Mouse (Mus musculus): ENCODE measurements at regions not wholly inside any gene's neighbourhood (a gene's known extent, or its start where the extent isn't known, plus 50 kb on each side); places are given as distances from the start of the nearest gene placed in this dataset.

DNA sequence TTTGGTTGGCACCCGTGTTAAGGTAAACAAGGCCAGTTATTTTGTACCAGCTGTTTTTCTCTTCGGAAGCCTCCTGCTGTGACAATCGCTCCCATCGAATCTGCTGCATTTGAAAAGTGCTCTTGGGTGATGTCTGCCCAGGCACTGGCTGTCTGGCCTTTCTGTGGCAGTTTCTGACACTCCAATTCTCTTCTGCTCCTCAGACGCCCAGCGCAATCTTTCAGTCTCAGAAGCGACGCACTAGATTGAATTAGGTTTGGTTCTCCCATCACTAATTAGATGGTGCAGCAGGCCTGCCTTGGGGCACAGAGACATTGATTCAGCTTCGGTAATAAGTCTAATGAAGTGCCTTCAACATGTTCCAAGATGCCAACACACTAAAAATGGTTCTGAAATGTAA lies 197.7 kb upstream of the Zc3h12c start:
- no peak overlapping the region for H3K4me3 ChIP-seq (ENCODE audit: low read length)
- H3K9ac ChIP-seq (ENCODE audit: low read depth, low read length): no peak overlapping the region
- H3K27ac ChIP-seq (ENCODE audit: low read depth, low read length): no peak overlapping the region
- no peaks in the 10 kb centered on the region for H3K4me1 ChIP-seq (ENCODE audit: control insufficient read depth, insufficient read depth, low read length)
- 68% methylated on average over 9 of the region's 9 CpGs for WGBS
- H3K36me3 ChIP-seq (ENCODE audit: control insufficient read depth, insufficient read depth, low read length): no peaks in the 10 kb centered on the region
- H3K9me3 ChIP-seq (ENCODE audit: control insufficient read depth, low read length): no peaks in the 10 kb centered on the region
- H3K4me2 ChIP-seq (replicated peaks; ENCODE audit: low read depth, low read length): no peak overlapping the region
- no peaks in the 10 kb centered on the region for H3K27me3 ChIP-seq (ENCODE audit: control insufficient read depth, insufficient read depth, low read length)
- no peak for ATAC-seq (ENCODE audit: low FRiP score, low TSS enrichment)

DNA sequence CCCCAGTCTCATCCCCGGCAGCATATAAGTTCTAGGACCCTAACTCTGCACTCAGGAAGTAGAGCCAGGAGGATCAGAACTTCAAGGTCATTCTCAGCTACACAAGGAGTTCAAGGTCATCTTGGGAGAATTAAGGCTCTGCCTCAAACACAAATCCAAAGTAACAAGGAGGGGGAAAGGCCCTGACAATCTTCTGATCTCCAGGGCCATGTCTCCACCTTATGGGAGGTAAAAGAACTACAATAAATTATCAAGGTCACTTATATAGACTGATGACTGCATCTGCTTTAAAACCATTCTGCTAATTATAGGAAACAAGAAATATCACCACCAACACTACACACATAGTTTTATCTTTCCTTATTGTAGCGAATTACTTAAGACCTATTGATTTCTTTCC lies 193.2 kb upstream of the Zc3h12c start:
- Histone ChIP-seq H3K9ac (ENCODE audit: low read depth, low read length) (no peak overlapping the region), H3K9me3 (ENCODE audit: control insufficient read depth, low read length) (no peaks in the 10 kb centered on the region), H3K27ac (ENCODE audit: low read depth, low read length) (no peak overlapping the region), H3K4me2 (replicated peaks; ENCODE audit: low read depth, low read length) (no peak overlapping the region), H3K36me3 (ENCODE audit: control insufficient read depth, insufficient read depth, low read length) (no peaks in the 10 kb centered on the region), H3K4me3 (ENCODE audit: low read length) (no peak overlapping the region), H3K4me1 (ENCODE audit: control insufficient read depth, insufficient read depth, low read length) (no peaks in the 10 kb centered on the region), H3K27me3 (ENCODE audit: control insufficient read depth, insufficient read depth, low read length) (no peaks in the 10 kb centered on the region)
- no peak for ATAC-seq (ENCODE audit: low FRiP score, low TSS enrichment)
- 89% methylated on average over 2 of the region's 2 CpGs for WGBS

DNA sequence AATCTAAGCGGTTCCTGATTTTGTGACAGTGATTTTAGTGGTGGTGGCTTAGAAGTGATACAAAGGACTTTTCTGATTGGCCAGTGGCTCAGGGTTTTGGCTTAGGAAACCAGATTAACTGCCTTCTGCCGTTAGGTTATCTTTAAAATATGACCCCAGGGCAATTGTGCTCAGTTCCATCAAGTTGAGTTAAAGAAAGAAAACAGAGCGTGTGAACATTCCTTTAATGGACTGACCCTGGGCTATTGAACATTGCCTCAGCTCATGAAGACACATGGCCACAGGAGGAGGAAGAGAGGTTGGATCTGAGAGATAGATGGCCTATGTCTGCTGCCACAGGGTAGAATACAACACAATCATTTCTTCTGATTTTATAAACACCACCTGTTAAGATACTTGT lies 191.0 kb upstream of the Zc3h12c start:
- Histone ChIP-seq H3K27ac (ENCODE audit: low read depth, low read length) (no peak overlapping the region), H3K4me1 (ENCODE audit: control insufficient read depth, insufficient read depth, low read length) (no peaks in the 10 kb centered on the region), H3K36me3 (ENCODE audit: control insufficient read depth, insufficient read depth, low read length) (no peaks in the 10 kb centered on the region), H3K4me2 (replicated peaks; ENCODE audit: low read depth, low read length) (no peak overlapping the region), H3K4me3 (ENCODE audit: low read length) (no peak overlapping the region), H3K9ac (ENCODE audit: low read depth, low read length) (no peak overlapping the region), H3K9me3 (ENCODE audit: control insufficient read depth, low read length) (no peaks in the 10 kb centered on the region), H3K27me3 (ENCODE audit: control insufficient read depth, insufficient read depth, low read length) (no peaks in the 10 kb centered on the region)
- WGBS: 37% methylated on average over 3 of the region's 3 CpGs
- no peak for ATAC-seq (ENCODE audit: low FRiP score, low TSS enrichment)

DNA sequence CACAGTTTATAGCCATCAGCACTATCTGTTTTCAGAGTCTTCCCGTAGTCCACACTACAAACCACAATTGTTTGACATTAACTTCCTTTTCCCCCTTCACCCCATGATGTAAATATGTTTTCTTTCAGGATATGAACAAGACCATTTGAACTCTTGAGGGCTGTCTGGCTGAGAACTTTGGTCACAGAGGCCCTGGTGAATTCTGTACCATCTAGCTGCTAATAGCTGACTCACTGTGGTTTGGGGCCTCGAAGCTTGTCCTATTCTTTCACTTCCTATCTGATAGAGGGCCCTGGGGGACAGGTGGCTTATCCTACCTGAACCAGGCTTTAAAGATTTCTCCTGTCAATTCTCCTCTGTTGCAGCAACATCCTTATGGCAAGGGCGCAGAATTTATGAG lies 188.2 kb upstream of the Zc3h12c start:
- Histone ChIP-seq H3K9ac (ENCODE audit: low read depth, low read length) (no peak overlapping the region), H3K9me3 (ENCODE audit: control insufficient read depth, low read length) (no peaks in the 10 kb centered on the region), H3K36me3 (ENCODE audit: control insufficient read depth, insufficient read depth, low read length) (no peaks in the 10 kb centered on the region), H3K4me3 (ENCODE audit: low read length) (no peak overlapping the region), H3K4me1 (ENCODE audit: control insufficient read depth, insufficient read depth, low read length) (no peaks in the 10 kb centered on the region), H3K4me2 (replicated peaks; ENCODE audit: low read depth, low read length) (no peak overlapping the region), H3K27ac (ENCODE audit: low read depth, low read length) (no peak overlapping the region), H3K27me3 (ENCODE audit: control insufficient read depth, insufficient read depth, low read length) (no peaks in the 10 kb centered on the region)
- ATAC-seq (ENCODE audit: low FRiP score, low TSS enrichment): no peak
- 76% methylated on average over 3 of the region's 3 CpGs for WGBS

DNA sequence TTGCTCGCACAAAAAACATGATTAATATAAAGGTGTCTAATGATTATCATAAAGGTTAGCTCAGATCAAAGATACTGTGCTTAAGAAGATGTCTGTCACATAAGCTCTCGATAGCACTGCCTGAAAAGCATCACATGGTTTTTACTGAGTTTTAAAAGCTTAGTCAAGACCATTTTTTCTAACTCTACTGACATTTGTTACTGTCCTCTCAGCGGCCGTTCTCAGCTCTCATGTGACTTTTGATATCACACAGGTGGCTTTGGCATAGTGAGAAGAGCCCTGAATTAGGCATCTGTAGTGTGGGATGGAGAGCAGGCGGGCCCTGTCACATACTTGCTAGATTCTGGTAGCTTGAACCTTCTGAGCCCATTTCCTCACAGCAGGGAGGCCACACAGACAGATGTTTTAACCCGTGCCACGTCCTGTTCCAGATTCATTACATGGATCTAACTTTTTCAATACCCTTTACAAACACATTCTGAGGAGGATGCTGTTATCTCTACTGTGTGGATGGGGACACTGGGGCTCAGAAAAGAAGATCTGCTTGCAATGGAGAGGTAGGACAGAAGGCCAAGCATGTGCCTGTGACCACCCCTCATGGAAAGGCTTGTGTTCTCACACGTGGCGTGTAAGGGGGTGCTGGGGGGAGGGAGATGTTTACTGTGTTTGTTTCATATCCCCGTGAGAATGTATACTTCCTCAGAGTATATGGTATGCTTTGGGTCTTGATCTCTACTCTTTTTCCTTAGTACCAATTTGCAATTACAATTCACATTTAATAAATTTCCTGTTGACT lies 187.0 kb upstream of the Zc3h12c start:
- no peak overlapping the region for H3K4me3 ChIP-seq (ENCODE audit: low read length)
- no peaks in the 10 kb centered on the region for H3K36me3 ChIP-seq (ENCODE audit: control insufficient read depth, insufficient read depth, low read length)
- no peak overlapping the region for H3K4me2 ChIP-seq (replicated peaks; ENCODE audit: low read depth, low read length)
- H3K9me3 ChIP-seq (ENCODE audit: control insufficient read depth, low read length): no peaks in the 10 kb centered on the region
- H3K4me1 ChIP-seq (ENCODE audit: control insufficient read depth, insufficient read depth, low read length): no peaks in the 10 kb centered on the region
- no peaks in the 10 kb centered on the region for H3K27me3 ChIP-seq (ENCODE audit: control insufficient read depth, insufficient read depth, low read length)
- ATAC-seq (ENCODE audit: low FRiP score, low TSS enrichment): no peak
- WGBS: 51% methylated on average over 10 of the region's 10 CpGs
- no peak overlapping the region for H3K9ac ChIP-seq (ENCODE audit: low read depth, low read length)
- no peak overlapping the region for H3K27ac ChIP-seq (ENCODE audit: low read depth, low read length)

DNA sequence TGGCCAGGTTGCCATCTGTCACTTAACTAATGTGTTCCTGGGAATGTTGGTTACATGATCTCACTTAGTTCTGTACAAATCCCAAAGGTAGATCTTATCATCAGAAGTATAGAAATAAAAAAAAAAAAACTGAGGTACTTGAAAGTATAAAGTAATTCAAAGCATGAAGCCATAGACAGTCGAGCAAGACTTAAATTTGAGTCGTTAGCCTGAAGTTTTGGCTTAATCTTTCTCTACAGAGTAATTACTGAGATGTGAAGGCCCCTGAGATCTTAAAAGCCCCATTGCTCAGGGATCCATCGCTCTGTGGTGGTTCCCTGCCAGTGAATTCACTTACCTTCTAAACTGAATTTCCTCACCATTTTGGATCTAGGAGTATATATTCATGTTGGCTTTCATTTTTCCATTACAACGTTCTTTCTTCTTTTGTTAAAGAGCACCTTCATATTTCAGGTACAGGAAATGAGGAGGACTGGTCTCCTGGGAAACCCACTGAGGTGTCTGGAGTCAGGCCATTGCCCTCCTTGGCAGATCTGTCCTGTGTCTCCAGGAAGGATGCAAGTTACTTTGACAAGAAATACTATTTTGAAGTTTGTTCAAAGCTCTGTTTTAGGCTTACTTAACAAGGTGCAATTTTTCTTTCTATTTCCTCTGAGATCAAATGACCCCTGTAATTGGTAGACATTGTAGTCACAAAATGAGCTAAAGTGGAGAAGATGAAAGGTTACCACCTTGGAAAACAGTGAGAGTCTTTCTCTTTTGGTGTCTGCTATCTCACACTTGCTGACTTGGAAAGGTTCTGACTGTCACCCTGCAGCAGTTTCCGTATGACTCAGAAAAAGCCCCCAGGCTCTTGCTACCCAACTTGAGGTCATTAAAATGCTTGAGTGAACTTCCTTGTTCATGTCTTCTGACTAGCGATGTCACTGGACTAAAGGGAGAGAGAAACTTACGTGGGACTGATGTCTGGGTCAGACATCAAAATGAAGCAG lies 180.5 kb upstream of the Zc3h12c start:
- Histone ChIP-seq H3K36me3 (ENCODE audit: control insufficient read depth, insufficient read depth, low read length) (no peaks in the 10 kb centered on the region), H3K9me3 (ENCODE audit: control insufficient read depth, low read length) (no peaks in the 10 kb centered on the region), H3K4me1 (ENCODE audit: control insufficient read depth, insufficient read depth, low read length) (no peaks in the 10 kb centered on the region), H3K9ac (ENCODE audit: low read depth, low read length) (no peak overlapping the region), H3K4me2 (replicated peaks; ENCODE audit: low read depth, low read length) (no peak overlapping the region), H3K4me3 (ENCODE audit: low read length) (no peak overlapping the region), H3K27me3 (ENCODE audit: control insufficient read depth, insufficient read depth, low read length) (no peaks in the 10 kb centered on the region), H3K27ac (ENCODE audit: low read depth, low read length) (no peak overlapping the region)
- 60% methylated on average over 7 of the region's 7 CpGs for WGBS
- ATAC-seq (ENCODE audit: low FRiP score, low TSS enrichment): no peak

DNA sequence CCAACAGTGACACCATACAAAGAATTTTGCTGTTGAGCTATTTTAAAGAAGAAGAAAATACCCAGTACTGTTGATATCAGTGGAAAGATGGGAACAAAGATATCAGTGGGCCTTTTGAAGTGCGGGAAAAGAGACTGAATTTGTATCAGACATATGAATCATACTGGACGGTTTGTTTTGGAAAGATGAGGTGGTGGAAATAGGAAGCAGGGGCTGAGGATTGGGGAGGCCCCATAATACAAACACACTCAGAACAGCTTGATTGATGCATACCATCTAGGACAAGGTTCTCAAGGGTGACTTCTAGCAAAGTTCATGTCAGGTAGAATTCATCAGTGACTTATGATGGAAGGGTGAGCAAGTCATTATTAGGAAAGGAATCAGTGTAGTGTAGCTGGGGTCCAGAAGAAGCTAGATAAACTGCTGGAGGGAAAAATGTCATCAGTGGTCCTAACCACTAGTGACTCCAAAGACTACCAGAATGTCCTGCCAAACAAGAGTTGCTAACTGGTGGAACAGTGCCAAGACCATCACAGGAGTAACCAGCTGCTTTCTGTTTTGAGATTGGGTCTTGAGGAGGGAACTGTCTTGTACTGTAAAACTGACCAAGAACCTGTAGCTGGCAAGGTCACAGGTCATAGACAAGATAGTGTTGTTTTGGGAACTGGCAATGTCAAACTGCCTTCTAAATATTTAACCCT lies 176.0 kb upstream of the Zc3h12c start:
- H3K36me3 ChIP-seq (ENCODE audit: control insufficient read depth, insufficient read depth, low read length): no peaks in the 10 kb centered on the region
- 68% methylated on average over 2 of the region's 2 CpGs for WGBS
- H3K9ac ChIP-seq (ENCODE audit: low read depth, low read length): no peak overlapping the region
- no peak for ATAC-seq (ENCODE audit: low FRiP score, low TSS enrichment)
- H3K4me1 ChIP-seq (ENCODE audit: control insufficient read depth, insufficient read depth, low read length): no peaks in the 10 kb centered on the region
- H3K27me3 ChIP-seq (ENCODE audit: control insufficient read depth, insufficient read depth, low read length): no peaks in the 10 kb centered on the region
- H3K27ac ChIP-seq (ENCODE audit: low read depth, low read length): no peak overlapping the region
- H3K4me3 ChIP-seq (ENCODE audit: low read length): no peak overlapping the region
- no peak overlapping the region for H3K4me2 ChIP-seq (replicated peaks; ENCODE audit: low read depth, low read length)
- no peaks in the 10 kb centered on the region for H3K9me3 ChIP-seq (ENCODE audit: control insufficient read depth, low read length)

DNA sequence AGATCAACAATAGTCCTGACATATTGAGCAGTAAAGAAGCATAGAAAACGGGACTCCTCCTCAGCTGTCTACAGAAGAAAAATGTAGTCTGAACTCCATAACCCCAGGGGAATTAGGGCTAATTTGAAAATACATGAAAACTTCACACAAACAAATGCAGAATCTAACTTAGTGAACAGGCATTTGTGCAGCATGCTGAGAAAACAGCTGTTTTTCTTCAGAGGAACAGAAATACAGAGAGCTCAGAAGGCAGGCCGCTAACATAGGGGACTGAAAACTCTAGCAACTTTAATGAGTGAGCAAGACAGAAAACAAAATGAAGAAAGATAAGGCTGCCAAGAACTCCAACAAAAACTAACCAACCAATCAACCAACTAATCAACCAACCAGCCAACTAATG lies 172.7 kb upstream of the Zc3h12c start:
- Histone ChIP-seq H3K9me3 (ENCODE audit: control insufficient read depth, low read length) (no peaks in the 10 kb centered on the region), H3K36me3 (ENCODE audit: control insufficient read depth, insufficient read depth, low read length) (no peaks in the 10 kb centered on the region), H3K9ac (ENCODE audit: low read depth, low read length) (no peak overlapping the region), H3K4me3 (ENCODE audit: low read length) (no peak overlapping the region), H3K27me3 (ENCODE audit: control insufficient read depth, insufficient read depth, low read length) (no peaks in the 10 kb centered on the region), H3K27ac (ENCODE audit: low read depth, low read length) (no peak overlapping the region), H3K4me1 (ENCODE audit: control insufficient read depth, insufficient read depth, low read length) (no peaks in the 10 kb centered on the region), H3K4me2 (replicated peaks; ENCODE audit: low read depth, low read length) (no peak overlapping the region)
- no peak for ATAC-seq (ENCODE audit: low FRiP score, low TSS enrichment)
- WGBS: 44% methylated on average over 2 of the region's 2 CpGs

Data from kidney, embryonic 14.5 days (tissue).